Mouse (Mus musculus) v-Abl transformed pro-B cells (cell line): ENCODE measurements around the gene Smndc1.

ENCODE experiments used
- in situ Hi-C, 2 experiments: fragments of 400-800 bp; cut with MboI; formaldehyde crosslinking; loops; one replicate each; pipeline ENCODE4 v1.15.1; 2025; ENCODE audit not compliant: unreplicated experiment in 2 of 2

The Smndc1 gene

GRCm38 (mm10) chr19:53391787-53392186, 1.4 kb upstream of the Smndc1 start:
- in situ Hi-C loops = loop anchor here (5.0 to 25.0 kb wide), 6 partner anchors 246 to 1923 kb away; partner anchors contain the start of genes Vti1a (in 1 of the 2) and Zdhhc6 (in 1 of the 2)

DNA sequence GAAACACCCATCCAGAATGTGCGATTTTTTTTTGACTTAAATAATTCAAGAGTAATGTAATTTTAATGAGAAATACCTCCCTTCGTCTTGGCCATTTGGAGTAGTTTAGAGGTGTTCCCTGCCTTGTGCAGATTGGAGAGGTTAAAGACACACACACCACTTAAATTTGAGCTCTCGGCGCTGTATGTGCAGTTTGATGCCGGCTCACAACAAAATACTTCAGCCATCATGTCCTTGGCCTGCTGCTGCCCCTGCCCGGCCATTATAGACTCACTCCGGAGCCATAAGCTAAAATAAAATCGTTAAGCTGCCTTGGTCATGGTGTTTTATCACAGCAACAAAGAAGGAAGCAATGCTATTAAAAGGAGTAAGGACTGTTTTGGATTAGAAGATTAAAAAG, 1.0 kb upstream of the Smndc1 start:
- in situ Hi-C loops = loop anchor here (5.0 to 25.0 kb wide), 6 partner anchors 246 to 1923 kb away; partner anchors contain the start of genes Vti1a (in 1 of the 2) and Zdhhc6 (in 1 of the 2)

GRCm38 (mm10) chr19:53389851-53390431, 437 bp downstream of the Smndc1 start:
- in situ Hi-C loops = loop anchor here (5.0 to 25.0 kb wide), 6 partner anchors 247 to 1925 kb away; partner anchors contain the start of genes Vti1a (in 1 of the 2) and Zdhhc6 (in 1 of the 2)

- in situ Hi-C loops = loop anchor here (25.0 kb wide), 2 partner anchors 373 to 523 kb away; no protein-coding TSS in a partner anchor
Observed at GRCm38 (mm10) chr19:53389417-53389816, 961 bp downstream of the Smndc1 start.

- in situ Hi-C loops = loop anchor here (25.0 kb wide), 2 partner anchors 379 to 529 kb away; no protein-coding TSS in a partner anchor
Observed at GRCm38 (mm10) chr19:53383336-53383735, 7.0 kb downstream of the Smndc1 start.

- in situ Hi-C loops = loop anchor here (25.0 kb wide), 2 partner anchors 384 to 534 kb away; no protein-coding TSS in a partner anchor
Observed at GRCm38 (mm10) chr19:53378421-53378820, 12.0 kb downstream of the Smndc1 start.

GRCm38 (mm10) chr19:53377652-53378051, 12.7 kb downstream of the Smndc1 start:
- in situ Hi-C loops = loop anchor here (25.0 kb wide), 2 partner anchors 385 to 535 kb away; no protein-coding TSS in a partner anchor

DNA sequence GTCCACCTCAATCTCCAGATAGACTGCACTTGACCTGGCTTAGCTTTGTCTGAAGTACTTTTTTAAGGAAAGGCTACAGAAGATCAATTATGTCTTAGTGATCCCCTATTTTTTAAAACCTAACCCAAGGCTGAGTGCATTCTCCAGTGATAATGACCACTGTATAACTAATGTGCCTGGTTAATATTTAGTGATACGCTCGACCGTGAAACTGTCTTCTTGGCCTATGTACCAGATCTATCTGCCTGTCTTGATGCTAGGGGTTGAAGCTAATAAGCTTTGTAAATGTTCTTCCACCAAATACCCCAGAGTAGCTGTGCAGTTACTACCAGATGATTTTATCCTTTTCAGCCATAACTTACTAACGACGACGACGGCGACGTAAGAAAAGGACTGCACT, 14.6 kb downstream of the Smndc1 start:
- in situ Hi-C loops = loop anchor here (25.0 kb wide), 2 partner anchors 386 to 536 kb away; no protein-coding TSS in a partner anchor

DNA sequence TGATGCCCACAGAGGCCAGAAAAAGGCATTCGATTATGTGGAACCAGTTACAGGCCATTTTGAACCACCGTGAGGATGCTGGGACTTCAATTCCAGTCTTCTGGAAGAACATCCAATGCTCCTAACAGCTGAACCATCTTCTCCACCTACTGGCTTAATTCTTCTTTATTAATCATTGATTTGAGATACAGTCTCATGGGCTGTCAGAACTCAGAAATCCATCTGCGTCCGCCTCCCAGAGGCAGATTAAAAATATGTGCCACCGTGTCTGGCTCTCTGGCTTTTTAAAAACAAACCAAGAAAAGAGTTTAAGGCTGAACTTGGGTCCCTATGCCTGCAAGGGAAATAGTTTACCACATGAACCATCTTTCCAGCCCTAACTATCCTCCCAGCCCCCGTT, 15.1 kb downstream of the Smndc1 start:
- in situ Hi-C loops = loop anchor here (25.0 kb wide), 2 partner anchors 387 to 537 kb away; no protein-coding TSS in a partner anchor

GRCm38 (mm10) chr19:53373570-53373969, 16.8 kb downstream of the Smndc1 start:
- in situ Hi-C loops = no loop called here

- in situ Hi-C loops = no loop called here
Observed at GRCm38 (mm10) chr19:53371666-53372065, 18.7 kb downstream of the Smndc1 start, which contains the start of gene Gm10197. Gene Gm10197, minus strand, starts transcription at chr19:53371766.

GRCm38 (mm10) chr19:53370233-53370632, 20.1 kb downstream of the Smndc1 start:
- in situ Hi-C loops = no loop called here

DNA sequence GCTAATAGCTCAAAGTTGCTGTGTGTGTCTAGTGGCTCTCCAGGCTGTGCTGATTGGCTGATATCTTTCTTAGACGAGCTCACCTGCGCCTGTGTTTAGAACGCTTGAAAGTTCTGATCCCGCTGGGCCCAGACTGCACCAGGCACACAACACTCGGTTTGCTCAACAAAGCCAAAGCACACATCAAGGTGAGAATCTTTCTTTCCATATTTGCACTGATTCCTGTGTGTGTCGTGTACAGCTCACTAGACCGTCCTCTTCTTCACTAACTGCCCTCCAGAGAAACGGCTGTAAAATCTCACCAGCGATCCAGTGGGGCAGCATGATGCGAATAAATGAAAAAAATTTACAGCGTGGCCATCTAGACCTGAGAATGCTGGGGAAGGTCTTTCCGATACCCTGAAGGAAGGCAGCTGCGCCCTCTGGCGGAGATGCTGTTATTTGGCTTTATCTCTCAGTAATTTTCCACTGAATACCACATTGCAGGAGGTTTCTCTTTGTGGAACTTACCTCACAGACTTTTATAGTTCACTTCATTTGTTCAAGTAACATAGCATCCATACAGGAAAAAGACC, 20.8 kb downstream of the Smndc1 start:
- in situ Hi-C loops = no loop called here

GRCm38 (mm10) chr19:53366881-53367280, 23.5 kb downstream of the Smndc1 start:
- in situ Hi-C loops = no loop called here

GRCm38 (mm10) chr19:53366057-53366775, 24.2 kb downstream of the Smndc1 start:
- in situ Hi-C loops = no loop called here

DNA sequence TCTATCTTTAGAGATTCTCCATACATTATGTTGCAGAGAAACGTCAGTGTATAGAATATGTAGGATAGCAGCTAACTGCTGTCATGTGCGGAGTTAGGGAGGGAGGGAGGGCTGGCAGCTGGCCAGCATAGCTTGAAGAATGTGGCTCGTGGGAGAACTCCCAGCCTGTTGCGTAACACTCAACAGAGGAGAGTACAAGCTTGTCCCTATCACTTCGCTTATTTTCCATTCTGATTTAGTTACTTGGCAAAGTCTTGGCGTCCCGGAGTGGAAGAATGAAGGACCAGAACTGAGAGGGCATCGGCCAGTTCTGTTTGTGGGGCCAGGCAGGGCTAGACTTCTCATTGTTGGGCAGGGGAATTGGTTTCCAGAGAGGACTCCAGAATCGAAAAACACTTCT, 25.4 kb downstream of the Smndc1 start:
- in situ Hi-C loops = loop anchor here (5.0 kb wide), 1 partner anchor 118 kb away; no protein-coding TSS in a partner anchor

- in situ Hi-C loops = loop anchor here (5.0 kb wide), 1 partner anchor 117 kb away; no protein-coding TSS in a partner anchor
Observed at GRCm38 (mm10) chr19:53364551-53364950, 25.8 kb downstream of the Smndc1 start.

DNA sequence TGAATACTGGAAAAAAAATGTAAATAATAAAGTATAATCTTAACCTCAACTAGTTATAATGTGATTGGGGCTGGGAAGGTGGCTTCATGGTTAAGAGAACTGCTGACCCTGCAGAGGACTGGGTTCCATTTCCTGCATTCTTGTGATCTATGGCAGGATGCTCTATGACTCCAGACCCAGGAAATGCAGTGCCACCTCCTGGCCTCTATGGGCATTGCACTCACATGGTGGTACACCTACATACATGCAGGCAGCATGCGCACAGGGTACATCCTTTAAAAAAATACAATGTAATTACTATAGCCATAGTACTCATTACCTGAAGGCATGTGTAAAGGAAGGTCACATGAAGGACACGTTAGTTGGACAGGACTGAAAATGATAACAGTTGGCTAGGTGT, 27.4 kb downstream of the Smndc1 start:
- in situ Hi-C loops = loop anchor here (5.0 kb wide), 1 partner anchor 116 kb away; no protein-coding TSS in a partner anchor

DNA sequence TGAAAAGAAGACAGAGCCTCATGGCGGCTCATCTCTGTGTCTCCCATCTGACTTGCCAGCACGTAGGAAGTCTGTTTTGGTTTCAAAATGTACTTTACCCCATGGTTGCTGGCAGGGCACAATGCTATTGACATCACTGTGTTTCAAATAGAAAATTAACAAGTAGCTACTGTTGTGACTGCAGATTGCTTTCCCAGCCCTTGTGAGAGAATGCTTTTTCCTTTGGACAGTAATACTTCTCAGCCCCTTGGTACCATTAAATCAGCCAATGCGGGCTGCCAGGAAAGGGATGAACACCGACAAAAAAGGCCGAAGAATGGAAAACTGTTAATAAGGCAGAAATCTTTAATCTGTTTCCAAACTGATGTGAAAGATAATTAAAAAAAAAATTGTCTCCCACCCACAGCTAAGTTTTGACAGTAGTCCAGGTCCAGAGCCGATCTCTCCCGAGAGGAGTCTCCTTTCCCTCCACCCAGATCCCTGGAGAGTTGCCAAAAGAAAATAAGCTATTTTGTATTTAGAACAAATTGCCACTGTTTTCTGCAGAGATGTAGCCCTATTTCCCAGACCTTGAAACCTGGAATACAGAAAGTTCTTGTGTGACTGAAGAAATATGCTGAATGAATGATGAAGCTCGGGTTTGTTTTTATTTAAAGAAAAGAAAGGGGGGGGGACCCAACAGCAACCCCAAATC, 30.0 kb downstream of the Smndc1 start:
- in situ Hi-C loops = loop anchor here (5.0 kb wide), 1 partner anchor 113 kb away; no protein-coding TSS in a partner anchor
